In the genomic region with DNA sequence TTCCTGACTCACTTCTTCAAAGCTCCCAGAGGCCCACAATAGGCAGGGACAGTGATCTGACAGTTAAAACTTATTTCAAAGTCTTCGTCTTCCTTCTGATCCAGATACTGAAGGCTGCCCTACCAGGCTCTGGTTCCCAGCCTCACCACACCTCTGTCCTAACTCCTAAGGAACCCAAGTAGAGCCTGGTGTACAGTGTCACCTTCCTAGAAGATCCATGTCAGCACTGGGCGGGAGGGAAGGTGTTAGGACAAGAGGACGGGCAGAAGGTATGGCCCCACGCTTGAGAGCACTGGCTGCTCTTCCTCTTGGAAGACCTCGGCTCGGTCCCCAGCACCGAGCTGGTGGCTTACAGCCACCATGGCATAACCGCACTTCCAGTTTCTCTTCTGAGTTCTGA, we compare ENCODE assay signal across 24 mouse cellular contexts. TPM values are rescaled to one million over a fixed set of nuclear protein-coding genes. Genes with fewer than 3 reads are reported as not detected.
DNase-seq lines count a peak whose midpoint lies in the region; ATAC-seq lines count a peak whose summit lies in the region.
"Had no signal": no experiment of that assay in that cellular context is flagged by ENCODE, and none has a peak within 500 bp of the region (broad histone marks: within the 10 kb centered on the region; RNA-seq: fewer than 3 reads in every experiment).

No protein-coding gene starts in this region.

- peak; percentile 56 for DNase-seq in gastrocnemius, adult 18-20 months (ENCODE audit: low spot score)
- no peak for DNase-seq in gastrocnemius, postnatal 10 days
- no peak for DNase-seq in kidney, adult 18-20 months
- peak; percentile 67 for DNase-seq in skeletal muscle tissue, adult 2 months (ENCODE audit: low read depth, low spot score)
- no peak for DNase-seq in midbrain, embryonic 14.5 days
- DNase-seq: adrenal gland, adult 2 months; adrenal gland, postnatal 10 days; adrenal gland, postnatal 25 days; cerebellum, adult 11 months; cerebellum, adult 18-20 months; cerebellum, adult 8-10 months; cerebellum, adult 9-11 months; cerebellum, postnatal 14 days; cerebellum, postnatal 36 days; embryo, embryonic 11 days had no signal

- H3K4me1 ChIP-seq in kidney, embryonic 15.5 days: peaks cover 79% of the 10 kb centered on the region
- no peaks in the 10 kb centered on the region for H3K4me1 ChIP-seq in midbrain, embryonic 14.5 days (ENCODE audit: control insufficient read depth, insufficient read depth, low read length)

- peaks cover 80% of the 10 kb centered on the region for H3K36me3 ChIP-seq in kidney, embryonic 15.5 days
- peaks cover 63% of the 10 kb centered on the region for H3K36me3 ChIP-seq in midbrain, embryonic 14.5 days (ENCODE audit: control insufficient read depth, insufficient read depth, low read length)

- H3K4me2 ChIP-seq in kidney, embryonic 15.5 days: no peak overlapping the region
- no peak overlapping the region for H3K4me2 ChIP-seq in midbrain, embryonic 14.5 days (ENCODE audit: low read length)
- H3K4me2 ChIP-seq: embryonic facial prominence, embryonic 12.5 days; forebrain, embryonic 12.5 days had no signal

- ATAC-seq in kidney, embryonic 15.5 days (replicated peaks; ENCODE audit: low FRiP score): no peak
- ATAC-seq in midbrain, embryonic 14.5 days (ENCODE audit: low FRiP score, low TSS enrichment): no peak
- ATAC-seq: forebrain, embryonic 14.5 days; forebrain, embryonic 16.5 days had no signal

- H3K4me3 ChIP-seq in kidney, embryonic 15.5 days (replicated peaks): no peak overlapping the region
- no peak overlapping the region for H3K4me3 ChIP-seq in midbrain, embryonic 14.5 days (replicated peaks; ENCODE audit: low read depth, low read length)
- H3K4me3 ChIP-seq: embryonic facial prominence, embryonic 12.5 days; erythroblast, embryonic 14.5 days; forebrain, embryonic 10.5 days; forebrain, embryonic 12.5 days had no signal

- no peak overlapping the region for H3K9ac ChIP-seq in kidney, embryonic 15.5 days
- H3K9ac ChIP-seq in midbrain, embryonic 14.5 days (replicated peaks; ENCODE audit: low read length): no peak overlapping the region
- H3K9ac ChIP-seq: embryonic facial prominence, embryonic 12.5 days; forebrain, embryonic 12.5 days had no signal

- H3K27ac ChIP-seq in kidney, embryonic 15.5 days: 0 out of 2 replicates have a peak overlapping the region, but pooled peaks have one; percentile 52
- H3K27ac ChIP-seq in midbrain, embryonic 14.5 days (replicated peaks; ENCODE audit: low read depth, low read length): no peak overlapping the region
- H3K27ac ChIP-seq: embryonic facial prominence, embryonic 12.5 days; forebrain, embryonic 10.5 days; forebrain, embryonic 12.5 days had no signal

- H3K9me3 ChIP-seq in kidney, embryonic 15.5 days (replicated peaks): no peaks in the 10 kb centered on the region
- H3K9me3 ChIP-seq in midbrain, embryonic 14.5 days (ENCODE audit: control insufficient read depth, low read length): no peaks in the 10 kb centered on the region
- H3K9me3 ChIP-seq: embryonic facial prominence, embryonic 12.5 days; forebrain, embryonic 12.5 days had no signal

- WGBS in kidney, embryonic 15.5 days: 90% methylated on average over 8 of the region's 8 CpGs
- WGBS in midbrain, embryonic 14.5 days: 96% methylated on average over 8 of the region's 8 CpGs

- H3K27me3 ChIP-seq in kidney, embryonic 15.5 days: no peaks in the 10 kb centered on the region
- H3K27me3 ChIP-seq in midbrain, embryonic 14.5 days (ENCODE audit: control insufficient read depth, insufficient read depth, low read length): no peaks in the 10 kb centered on the region
- H3K27me3 ChIP-seq: embryonic facial prominence, embryonic 12.5 days; forebrain, embryonic 12.5 days had no signal

RNA-seq across cellular contexts. Expression of gene Mlec, which starts 9.6 kb away (rescaled TPM):
- 100 to 1,000 TPM; 149 to 158 TPM for total RNA-seq in gastrocnemius, adult 18-20 months (2021)
- total RNA-seq in gastrocnemius, postnatal 10 days (2021): 100 to 1,000 TPM; 231 to 235 TPM
- 84.7 and 97.3 TPM in 2 replicates for polyA plus RNA-seq in kidney, embryonic 15.5 days (2015; fragmentation: Nextera tagmentation; extraction: Ambion mirVana)
- polyA plus RNA-seq in midbrain, embryonic 14.5 days (2014; fragmentation: Nextera tagmentation; extraction: Ambion mirVana): 14.6 and 18.6 TPM in 2 replicates

RNA-seq across cellular contexts. Expression of gene Unc119b, which starts 13.6 kb away (rescaled TPM):
- total RNA-seq in gastrocnemius, adult 18-20 months (2021): 10 to 100 TPM; 11.1 to 12.4 TPM
- 10 to 100 TPM; 13.4 to 18.5 TPM for total RNA-seq in gastrocnemius, postnatal 10 days (2021)
- polyA plus RNA-seq in kidney, embryonic 15.5 days (2015; fragmentation: Nextera tagmentation; extraction: Ambion mirVana): 43.7 and 48.1 TPM in 2 replicates
- 29.1 and 37.2 TPM in 2 replicates for polyA plus RNA-seq in midbrain, embryonic 14.5 days (2014; fragmentation: Nextera tagmentation; extraction: Ambion mirVana)

RNA-seq across cellular contexts. Expression of gene Acads, which starts 29.2 kb away (rescaled TPM):
- total RNA-seq in gastrocnemius, adult 18-20 months (2021): 10 to 100 TPM; 74.2 to 75.3 TPM
- 10 to 100 TPM; 53.8 to 67.7 TPM for total RNA-seq in gastrocnemius, postnatal 10 days (2021)
- 85.1 and 94.7 TPM in 2 replicates for polyA plus RNA-seq in kidney, embryonic 15.5 days (2015; fragmentation: Nextera tagmentation; extraction: Ambion mirVana)
- polyA plus RNA-seq in midbrain, embryonic 14.5 days (2014; fragmentation: Nextera tagmentation; extraction: Ambion mirVana): 13.8 and 14.6 TPM in 2 replicates

RNA-seq across cellular contexts. Expression of gene Cabp1, which starts 45.8 kb away (rescaled TPM):
- 1 to 10 TPM in 1 of 2 experiments, under 1 TPM in 1; 0.50 to 1.2 TPM for total RNA-seq in gastrocnemius, adult 18-20 months (2021)
- 1 to 10 TPM; 2.1 to 4.5 TPM for total RNA-seq in gastrocnemius, postnatal 10 days (2021)
- 1.7 TPM in 2 replicates for polyA plus RNA-seq in kidney, embryonic 15.5 days (2015; fragmentation: Nextera tagmentation; extraction: Ambion mirVana)
- 6.6 and 6.9 TPM in 2 replicates for polyA plus RNA-seq in midbrain, embryonic 14.5 days (2014; fragmentation: Nextera tagmentation; extraction: Ambion mirVana)
- total RNA-seq: common myeloid progenitor, adult 5-6 weeks had no signal
- polyA plus RNA-seq: erythroblast, embryonic 14.5 days had no signal

RNA-seq across cellular contexts. Expression of gene Gm10401, which starts 50.3 kb away (rescaled TPM):
- total RNA-seq in gastrocnemius, adult 18-20 months (2021): not detected
- not detected for total RNA-seq in gastrocnemius, postnatal 10 days (2021)
- polyA plus RNA-seq in kidney, embryonic 15.5 days (2015; fragmentation: Nextera tagmentation; extraction: Ambion mirVana): 33.0 and 34.2 TPM in 2 replicates
- polyA plus RNA-seq in midbrain, embryonic 14.5 days (2014; fragmentation: Nextera tagmentation; extraction: Ambion mirVana): 59.4 and 72.9 TPM in 2 replicates
- total RNA-seq: adrenal gland, adult 2 months; adrenal gland, postnatal 10 days; adrenal gland, postnatal 25 days had no signal
- polyA plus RNA-seq: adrenal gland, adult 2 months; brain, embryonic 14.5 days; erythroblast, embryonic 14.5 days had no signal

Comparison
In these comparisons a context has a peak if more than half of its experiments do, and no peak if none do; other contexts are left out.
1. DNase-seq: peak in gastrocnemius, adult 18-20 months (single experiment) and skeletal muscle tissue, adult 2 months (single experiment); none in gastrocnemius, postnatal 10 days (single experiment), kidney, adult 18-20 months (single experiment) and midbrain, embryonic 14.5 days (single experiment).